Mouse (Mus musculus): ENCODE results near the gene Slc39a11. TPM values are rescaled to one million over a fixed set of nuclear protein-coding genes. Genes with fewer than 3 reads are reported as not detected.

Gene Slc39a11
- polyA plus RNA-seq, 1 experiment: 14.7 TPM

GRCm38 (mm10) chr11:113611664-113612611 is 37.9 kb downstream of the Slc39a11 start:
- no peaks in the 10 kb centered on the region for H3K4me1 ChIP-seq (ENCODE audit: control insufficient read depth, insufficient read depth, low read length)
- 0 out of 2 replicates have a peak overlapping the region, but pooled peaks have one; percentile 6 for H3K27ac ChIP-seq (ENCODE audit: control insufficient read depth, insufficient read depth, low read depth, low read length, poor library complexity)
- TF ChIP-seq POLR2A (IDR thresholded peaks at IDR 0.05; ENCODE audit: borderline replicate concordance, control insufficient read depth, low read depth, low read length) (no peak), CTCF (IDR thresholded peaks at IDR 0.05; ENCODE audit: control insufficient read depth, insufficient read depth, low read length) (peak; percentile 71)
- WGBS: 6% methylated on average over 24 of the region's 24 CpGs
- no peak overlapping the region for H3K4me3 ChIP-seq (replicated peaks; ENCODE audit: control insufficient read depth, low read depth, low read length)

- H3K27ac ChIP-seq (ENCODE audit: control insufficient read depth, insufficient read depth, low read depth, low read length, poor library complexity): no peak overlapping the region
Observed at GRCm38 (mm10) chr11:113611112-113611646, 38.7 kb downstream of the Slc39a11 start.

GRCm38 (mm10) chr11:113610266-113610665 is 39.6 kb downstream of the Slc39a11 start:
- WGBS: 11% methylated on average over 5 of the region's 5 CpGs
- no peak overlapping the region for H3K27ac ChIP-seq (ENCODE audit: control insufficient read depth, insufficient read depth, low read depth, low read length, poor library complexity)
- no peaks in the 10 kb centered on the region for H3K4me1 ChIP-seq (ENCODE audit: control insufficient read depth, insufficient read depth, low read length)
- TF ChIP-seq POLR2A (IDR thresholded peaks at IDR 0.05; ENCODE audit: borderline replicate concordance, control insufficient read depth, low read depth, low read length) (no peak), CTCF (IDR thresholded peaks at IDR 0.05; ENCODE audit: control insufficient read depth, insufficient read depth, low read length) (no peak)
- H3K4me3 ChIP-seq (replicated peaks; ENCODE audit: control insufficient read depth, low read depth, low read length): no peak overlapping the region

More at GRCm38 (mm10) chr11:113611112-113611646, 38.7 kb downstream of the Slc39a11 start:
- TF ChIP-seq POLR2A (IDR thresholded peaks at IDR 0.05; ENCODE audit: borderline replicate concordance, control insufficient read depth, low read depth, low read length) (no peak), CTCF (IDR thresholded peaks at IDR 0.05; ENCODE audit: control insufficient read depth, insufficient read depth, low read length) (no peak)
- no peaks in the 10 kb centered on the region for H3K4me1 ChIP-seq (ENCODE audit: control insufficient read depth, insufficient read depth, low read length)
- no peak overlapping the region for H3K4me3 ChIP-seq (replicated peaks; ENCODE audit: control insufficient read depth, low read depth, low read length)
- 74% methylated on average over 10 of the region's 10 CpGs for WGBS

- TF ChIP-seq CTCF (IDR thresholded peaks at IDR 0.05; ENCODE audit: control insufficient read depth, insufficient read depth, low read length): no peak
- no peak for TF ChIP-seq POLR2A (IDR thresholded peaks at IDR 0.05; ENCODE audit: borderline replicate concordance, control insufficient read depth, low read depth, low read length)
- Histone ChIP-seq H3K4me1 (ENCODE audit: control insufficient read depth, insufficient read depth, low read length) (no peaks in the 10 kb centered on the region), H3K4me3 (replicated peaks; ENCODE audit: control insufficient read depth, low read depth, low read length) (no peak overlapping the region), H3K27ac (ENCODE audit: control insufficient read depth, insufficient read depth, low read depth, low read length, poor library complexity) (no peak overlapping the region)
- 76% methylated on average over 5 of the region's 5 CpGs for WGBS
Observed at GRCm38 (mm10) chr11:113609581-113609980, 40.3 kb downstream of the Slc39a11 start.

- WGBS: 91% methylated on average over 12 of the region's 12 CpGs
- no peaks in the 10 kb centered on the region for H3K4me1 ChIP-seq (ENCODE audit: control insufficient read depth, insufficient read depth, low read length)
- no peak overlapping the region for H3K4me3 ChIP-seq (replicated peaks; ENCODE audit: control insufficient read depth, low read depth, low read length)
- H3K27ac ChIP-seq (ENCODE audit: control insufficient read depth, insufficient read depth, low read depth, low read length, poor library complexity): no peak overlapping the region
- no peak for TF ChIP-seq POLR2A (IDR thresholded peaks at IDR 0.05; ENCODE audit: borderline replicate concordance, control insufficient read depth, low read depth, low read length)
Observed at GRCm38 (mm10) chr11:113607556-113607955, 42.3 kb downstream of the Slc39a11 start.

GRCm38 (mm10) chr11:113601616-113602343 is 48.1 kb downstream of the Slc39a11 start:
- Histone ChIP-seq H3K27ac (ENCODE audit: control insufficient read depth, insufficient read depth, low read depth, low read length, poor library complexity) (no peak overlapping the region), H3K4me1 (ENCODE audit: control insufficient read depth, insufficient read depth, low read length) (no peaks in the 10 kb centered on the region), H3K4me3 (replicated peaks; ENCODE audit: control insufficient read depth, low read depth, low read length) (no peak overlapping the region)
- 81% methylated on average over 12 of the region's 12 CpGs for WGBS
- no peak for TF ChIP-seq CTCF (IDR thresholded peaks at IDR 0.05; ENCODE audit: control insufficient read depth, insufficient read depth, low read length)
- TF ChIP-seq POLR2A (IDR thresholded peaks at IDR 0.05; ENCODE audit: borderline replicate concordance, control insufficient read depth, low read depth, low read length): no peak

- TF ChIP-seq POLR2A (IDR thresholded peaks at IDR 0.05; ENCODE audit: borderline replicate concordance, control insufficient read depth, low read depth, low read length) (no peak), CTCF (IDR thresholded peaks at IDR 0.05; ENCODE audit: control insufficient read depth, insufficient read depth, low read length) (no peak)
- 82% methylated on average over 18 of the region's 18 CpGs for WGBS
- no peak overlapping the region for H3K27ac ChIP-seq (ENCODE audit: control insufficient read depth, insufficient read depth, low read depth, low read length, poor library complexity)
Observed at GRCm38 (mm10) chr11:113600526-113601245, 49.2 kb downstream of the Slc39a11 start.

More at GRCm38 (mm10) chr11:113600526-113601245, 49.2 kb downstream of the Slc39a11 start:
- H3K4me3 ChIP-seq (replicated peaks; ENCODE audit: control insufficient read depth, low read depth, low read length): no peak overlapping the region
- H3K4me1 ChIP-seq (ENCODE audit: control insufficient read depth, insufficient read depth, low read length): no peaks in the 10 kb centered on the region
